Mouse (Mus musculus): Measurements from ENCODE around the gene Kctd2. TPM values are rescaled to one million over a fixed set of nuclear protein-coding genes. Genes with fewer than 3 reads are reported as not detected.

Gene Kctd2
- polyA plus RNA-seq, 1 experiment from 2014 or later = 20.1 TPM

Small RNAs within 50 kb of the gene (microRNA-seq; reads per million reads assigned to microRNA genes)
- not detected for gene Mir3968

Other genes starting within 250 kb of the Kctd2 start
- 12.5 and 14.9 TPM in 2 replicates for gene Tmem104, start 232.6 kb upstream of the Kctd2 start, polyA plus RNA-seq (2015; fragmentation: Nextera tagmentation; extraction: Ambion mirVana)
- 23.2 and 23.9 TPM in 2 replicates for gene Nat9, start 232.3 kb upstream of the Kctd2 start, polyA plus RNA-seq (2015; fragmentation: Nextera tagmentation; extraction: Ambion mirVana)
- gene Grin2c, start 152.9 kb upstream of the Kctd2 start, polyA plus RNA-seq (2015; fragmentation: Nextera tagmentation; extraction: Ambion mirVana) = 0.18 and 0.31 TPM in 2 replicates
- gene Fdxr, start 143.1 kb upstream of the Kctd2 start, polyA plus RNA-seq (2015; fragmentation: Nextera tagmentation; extraction: Ambion mirVana) = 19.7 and 23.4 TPM in 2 replicates
- 0.91 and 1.4 TPM in 2 replicates for gene Fads6, start 122.5 kb upstream of the Kctd2 start, polyA plus RNA-seq (2015; fragmentation: Nextera tagmentation; extraction: Ambion mirVana)
- 0.09 and 0.29 TPM in 2 replicates for gene Otop2, start 113.0 kb upstream of the Kctd2 start, polyA plus RNA-seq (2015; fragmentation: Nextera tagmentation; extraction: Ambion mirVana)
- gene Ush1g, start 98.1 kb upstream of the Kctd2 start, polyA plus RNA-seq (2015; fragmentation: Nextera tagmentation; extraction: Ambion mirVana) = 0.10 and 0.20 TPM in 2 replicates
- gene Otop3, start 85.4 kb upstream of the Kctd2 start, polyA plus RNA-seq (2015; fragmentation: Nextera tagmentation; extraction: Ambion mirVana) = 0.78 and 0.80 TPM in 2 replicates
- 68.6 and 75.2 TPM in 2 replicates for gene Hid1, start 52.4 kb upstream of the Kctd2 start, polyA plus RNA-seq (2015; fragmentation: Nextera tagmentation; extraction: Ambion mirVana)
- gene Cdr2l, start 38.2 kb upstream of the Kctd2 start, polyA plus RNA-seq (2015; fragmentation: Nextera tagmentation; extraction: Ambion mirVana) = 18.5 and 21.6 TPM in 2 replicates
- gene Mrpl58, start 16.4 kb upstream of the Kctd2 start, polyA plus RNA-seq (2015; fragmentation: Nextera tagmentation; extraction: Ambion mirVana) = 173 and 180 TPM in 2 replicates
- 773 and 819 TPM in 2 replicates for gene Atp5h, start 166 bp upstream of the Kctd2 start, polyA plus RNA-seq (2015; fragmentation: Nextera tagmentation; extraction: Ambion mirVana)
- gene Trim80, start 20.4 kb downstream of the Kctd2 start, polyA plus RNA-seq (2015; fragmentation: Nextera tagmentation; extraction: Ambion mirVana) = not detected in 2 replicates
- gene Slc16a5, start 42.3 kb downstream of the Kctd2 start, polyA plus RNA-seq (2015; fragmentation: Nextera tagmentation; extraction: Ambion mirVana) = 0.19 TPM in 1 of 2 replicates, not detected in the other
- gene Armc7, start 55.5 kb downstream of the Kctd2 start, polyA plus RNA-seq (2015; fragmentation: Nextera tagmentation; extraction: Ambion mirVana) = 19.6 and 23.1 TPM in 2 replicates
- gene Nt5c, start 71.7 kb downstream of the Kctd2 start, polyA plus RNA-seq (2015; fragmentation: Nextera tagmentation; extraction: Ambion mirVana) = 100 and 104 TPM in 2 replicates
- gene Jpt1, start 94.3 kb downstream of the Kctd2 start, polyA plus RNA-seq (2015; fragmentation: Nextera tagmentation; extraction: Ambion mirVana) = 1,597 and 1,674 TPM in 2 replicates
- 1,000 and 1,072 TPM in 2 replicates for gene Sumo2, start 116.1 kb downstream of the Kctd2 start, polyA plus RNA-seq (2015; fragmentation: Nextera tagmentation; extraction: Ambion mirVana)
- gene Nup85, start 144.3 kb downstream of the Kctd2 start, polyA plus RNA-seq (2015; fragmentation: Nextera tagmentation; extraction: Ambion mirVana) = 103 and 106 TPM in 2 replicates
- 75.6 and 77.0 TPM in 2 replicates for gene Mrps7, start 183.8 kb downstream of the Kctd2 start, polyA plus RNA-seq (2015; fragmentation: Nextera tagmentation; extraction: Ambion mirVana)
- gene Gga3, start 183.9 kb downstream of the Kctd2 start, polyA plus RNA-seq (2015; fragmentation: Nextera tagmentation; extraction: Ambion mirVana) = 34.7 and 37.5 TPM in 2 replicates
- 12.5 and 12.7 TPM in 2 replicates for gene Mif4gd, start 192.8 kb downstream of the Kctd2 start, polyA plus RNA-seq (2015; fragmentation: Nextera tagmentation; extraction: Ambion mirVana)
- gene Slc25a19, start 208.2 kb downstream of the Kctd2 start, polyA plus RNA-seq (2015; fragmentation: Nextera tagmentation; extraction: Ambion mirVana) = 42.5 and 50.8 TPM in 2 replicates

Data from midbrain, embryonic 16.5 days (tissue).